Mouse (Mus musculus) ovary, postnatal 14 days (tissue): ENCODE results near the gene Scfd2.

ENCODE experiments used
- DNase-seq: peaks from one replicate; pipeline ENCODE4 v3.0.0; 2022; ENCODE audit warnings: low spot score

Gene Scfd2

DNA sequence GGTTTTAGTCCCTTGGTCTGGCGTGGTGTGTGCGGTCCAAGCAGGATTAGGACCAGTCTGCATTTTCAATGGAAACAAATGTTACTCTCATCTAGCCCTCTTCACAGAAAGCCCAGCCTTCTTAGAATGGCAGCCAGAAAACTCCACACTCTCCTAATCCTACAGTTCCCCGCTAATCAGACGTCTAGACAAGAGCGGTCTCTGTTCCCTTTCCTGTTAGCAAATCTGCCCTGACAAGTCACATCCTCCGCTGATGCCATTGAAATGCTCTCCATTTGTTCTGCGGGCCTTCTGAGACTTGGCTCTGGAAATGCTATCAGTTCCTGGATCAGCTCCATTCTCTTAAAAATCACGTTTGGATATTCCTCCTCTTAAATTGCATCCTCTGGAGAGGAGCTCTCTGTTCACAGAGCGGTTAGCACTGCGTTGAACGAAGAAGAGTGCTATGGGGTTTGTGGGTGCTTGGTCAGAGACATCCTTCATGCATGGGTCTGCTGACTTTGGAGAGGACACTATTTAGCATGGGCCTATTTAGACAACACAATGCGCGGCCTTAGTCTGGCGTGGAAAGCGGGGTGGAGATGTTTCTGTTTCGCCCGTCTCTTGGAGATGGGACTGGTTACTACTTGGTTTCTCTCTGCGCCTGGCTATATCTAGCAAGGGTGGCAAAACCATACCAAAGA, 358.3 kb downstream of the Scfd2 start:
- DNase-seq = no peak

DNA sequence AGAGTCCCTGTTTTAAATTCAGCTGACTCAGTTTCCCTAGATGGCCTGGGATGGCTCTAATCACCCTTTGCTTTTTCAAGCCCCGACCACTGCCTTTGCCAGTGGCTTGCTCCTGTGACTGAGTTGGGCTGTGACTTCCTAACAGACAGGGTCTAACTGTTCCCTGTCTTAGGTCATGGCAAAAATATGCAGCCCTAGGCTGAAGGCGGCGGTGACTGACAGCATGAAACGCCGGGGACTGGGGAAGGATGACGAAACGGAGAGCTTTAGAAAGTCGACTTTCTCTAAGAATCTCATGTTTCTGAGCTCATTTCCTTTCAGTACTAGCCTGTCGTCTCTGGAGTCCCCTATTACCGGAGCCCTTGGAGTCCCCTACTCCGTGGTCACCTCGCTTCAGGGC, 359.4 kb downstream of the Scfd2 start:
- DNase-seq = no peak

DNA sequence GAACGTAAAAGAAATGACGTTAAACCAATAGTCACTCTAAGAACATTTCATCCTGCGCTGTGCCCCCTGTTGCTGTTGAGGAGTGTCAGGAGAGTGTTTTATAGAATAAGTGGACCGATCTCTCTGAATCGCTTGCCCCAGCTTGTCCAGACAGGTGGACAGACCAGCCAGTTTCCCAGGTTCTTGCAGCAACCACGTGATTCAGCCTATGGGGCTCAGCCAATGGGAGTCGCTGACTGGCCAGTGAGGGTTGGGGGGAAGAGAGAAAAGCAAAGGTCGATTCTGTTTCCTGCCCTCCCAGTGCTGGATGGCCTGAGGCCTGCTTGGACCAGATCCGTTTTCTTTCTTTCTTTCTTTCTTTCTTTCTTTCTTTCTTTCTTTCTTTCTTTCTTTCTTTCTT, 359.8 kb downstream of the Scfd2 start:
- DNase-seq = no peak

DNA sequence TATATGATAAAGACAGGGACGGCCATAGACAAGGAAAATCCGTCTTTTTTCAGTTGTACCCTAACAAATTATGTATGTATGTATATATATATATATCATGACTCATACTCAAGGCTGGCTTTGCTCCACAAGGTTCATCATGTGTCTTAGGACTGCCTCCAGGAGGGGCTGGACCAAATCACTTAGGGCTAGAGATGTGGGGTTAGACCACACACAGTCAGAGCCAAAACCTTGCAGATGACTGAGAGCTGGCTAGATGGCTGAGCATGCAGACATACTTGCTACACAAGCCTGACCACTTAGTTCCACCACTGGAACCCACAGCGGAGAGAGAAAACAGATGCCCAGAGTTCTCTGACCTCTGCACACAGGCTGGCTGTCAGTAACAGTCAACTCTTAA, 363.5 kb downstream of the Scfd2 start:
- no peak for DNase-seq

DNA sequence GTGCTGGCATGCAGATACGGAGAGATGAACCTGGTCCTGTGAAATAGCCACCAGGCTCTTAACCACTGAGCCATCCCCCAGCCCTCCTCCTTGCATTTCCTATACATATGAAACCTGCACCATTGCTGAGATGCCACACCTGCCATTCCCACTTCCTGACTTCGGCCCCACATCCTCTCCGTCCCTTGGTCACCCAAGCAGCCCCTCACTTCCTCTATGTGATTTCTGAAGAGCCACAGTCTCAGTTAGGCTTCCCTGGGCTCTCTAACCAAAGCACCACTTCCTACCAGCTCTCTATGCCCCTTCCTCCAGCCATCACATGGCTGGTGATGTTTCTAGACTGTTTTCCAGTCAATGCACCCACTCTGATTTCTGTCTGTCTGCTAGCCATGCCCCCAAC, 364.9 kb downstream of the Scfd2 start:
- no peak for DNase-seq

DNA sequence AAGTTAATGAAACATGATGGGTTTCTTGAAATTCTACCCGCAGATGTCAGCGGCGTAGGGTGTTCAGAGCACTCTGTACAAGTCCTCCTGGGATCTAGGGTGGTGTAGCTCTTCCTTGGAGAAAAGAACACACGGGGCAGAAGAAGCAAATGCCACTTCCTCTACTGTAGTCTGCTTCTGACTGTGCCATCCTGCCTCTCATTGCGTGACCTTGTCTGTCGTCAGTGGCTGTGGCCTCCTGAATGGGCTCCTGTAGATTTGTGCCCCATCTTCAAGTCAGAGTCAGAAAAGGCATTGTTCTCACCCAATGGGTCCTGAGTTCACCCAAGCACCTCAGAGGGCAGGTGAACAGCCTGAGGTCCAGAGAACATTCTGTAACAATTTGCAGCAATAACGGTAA, 367.0 kb downstream of the Scfd2 start:
- DNase-seq = no peak

DNA sequence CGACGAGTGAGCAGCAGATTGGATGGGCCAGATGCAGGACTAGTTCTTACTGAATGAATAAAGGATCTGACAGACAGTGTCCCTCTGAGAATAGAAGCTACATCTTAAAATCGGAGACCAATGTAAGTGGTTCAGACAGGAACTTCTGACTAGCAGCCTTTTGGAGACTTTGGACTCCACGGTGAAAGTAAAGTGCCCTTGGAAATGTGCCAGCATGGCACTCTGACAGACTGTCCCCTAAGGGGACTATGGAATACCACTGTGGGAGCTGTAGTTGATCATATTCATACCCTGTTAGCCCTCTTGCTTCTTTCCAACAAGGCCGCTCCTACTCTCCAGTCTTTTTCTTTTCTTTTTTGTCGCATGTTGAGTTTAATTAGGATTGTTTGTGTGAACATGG, 368.4 kb downstream of the Scfd2 start:
- DNase-seq = no peak

DNA sequence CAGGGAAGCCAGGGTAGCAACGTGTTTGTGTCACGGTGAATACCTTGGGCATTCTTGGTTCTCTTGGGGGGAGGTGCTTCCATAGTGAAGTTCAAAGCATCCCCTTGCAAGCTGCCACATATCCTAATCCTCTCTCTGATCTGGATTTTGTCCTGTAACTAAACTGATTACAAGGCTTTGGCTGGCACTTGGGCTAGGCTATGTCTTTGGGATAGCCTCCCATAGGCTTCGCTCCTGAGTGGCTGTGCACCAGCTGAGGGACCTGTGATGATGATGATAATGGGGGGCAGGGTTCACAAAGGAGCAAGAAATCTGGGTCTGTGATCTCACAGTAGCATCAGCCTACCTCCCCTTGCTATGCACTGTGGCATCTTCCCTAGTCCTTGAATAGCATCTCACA, 369.5 kb downstream of the Scfd2 start:
- DNase-seq = no peak

DNA sequence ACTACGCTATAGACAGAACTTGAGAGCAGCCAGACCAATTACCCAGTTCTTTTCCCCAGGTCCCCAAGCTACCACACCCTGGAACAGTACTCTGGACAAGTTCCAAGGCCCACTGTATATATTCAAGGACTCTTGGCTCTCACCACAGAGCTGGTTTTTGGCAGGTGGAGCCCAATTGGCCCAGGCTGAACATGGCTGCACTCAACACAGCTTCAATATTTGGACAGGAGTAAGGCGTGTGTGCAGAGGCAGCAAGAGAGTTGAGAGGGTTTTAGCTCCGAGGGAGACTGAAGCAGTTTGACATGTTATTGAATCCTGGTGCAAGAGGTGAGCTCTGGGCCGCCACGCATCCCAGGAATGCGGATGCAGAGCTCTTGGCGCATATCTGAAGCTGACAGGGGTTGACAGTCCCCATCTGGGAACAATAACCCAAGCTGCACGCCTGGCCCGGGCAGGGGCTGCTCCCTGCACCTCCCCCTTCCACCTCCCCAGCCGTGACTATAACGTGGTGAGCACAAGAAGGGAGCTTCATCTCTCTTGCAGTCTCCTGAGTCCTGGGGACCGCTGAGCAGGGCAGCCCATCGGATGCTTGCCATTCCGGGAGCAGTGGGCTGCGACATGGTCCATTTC, 370.1 kb downstream of the Scfd2 start:
- no peak for DNase-seq

DNA sequence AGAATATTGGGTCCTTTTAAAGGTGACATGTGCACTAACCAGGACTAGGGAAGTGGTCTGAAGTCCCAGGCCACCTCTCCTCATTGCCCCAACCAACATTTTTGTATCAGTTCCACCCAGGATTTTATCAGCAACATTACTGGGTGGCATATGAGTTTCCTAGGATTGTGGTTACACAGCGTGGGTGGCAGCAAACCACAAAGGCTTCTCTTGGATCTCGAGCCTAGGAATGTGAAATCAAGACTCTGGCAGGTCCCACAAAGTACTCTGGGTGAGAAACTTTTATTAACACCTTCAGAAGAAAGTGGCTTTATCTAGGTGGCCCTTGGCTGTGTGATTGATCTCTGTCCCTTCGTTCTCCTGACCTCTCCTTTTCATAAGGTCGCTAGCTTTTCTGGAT, 371.2 kb downstream of the Scfd2 start:
- no peak for DNase-seq

DNA sequence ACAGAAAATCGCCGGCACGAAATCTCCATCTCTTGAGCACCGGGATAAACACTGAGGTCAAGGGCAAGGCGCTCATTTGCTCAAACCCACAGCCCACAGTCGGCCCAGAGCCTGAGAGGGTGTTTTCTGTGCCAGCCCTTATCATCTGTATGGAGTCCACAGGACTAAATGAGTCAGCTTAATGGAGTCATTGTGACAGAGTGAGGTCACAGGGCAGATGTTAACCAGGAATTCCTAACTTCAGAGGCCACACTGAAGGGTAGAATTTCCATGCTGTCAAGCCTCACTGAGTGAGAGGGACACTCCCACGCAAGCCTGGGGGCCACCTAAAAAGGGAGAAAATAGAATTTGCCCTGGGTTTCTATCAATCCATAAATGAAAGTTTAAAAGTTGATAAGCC, 371.7 kb downstream of the Scfd2 start:
- no peak for DNase-seq

DNA sequence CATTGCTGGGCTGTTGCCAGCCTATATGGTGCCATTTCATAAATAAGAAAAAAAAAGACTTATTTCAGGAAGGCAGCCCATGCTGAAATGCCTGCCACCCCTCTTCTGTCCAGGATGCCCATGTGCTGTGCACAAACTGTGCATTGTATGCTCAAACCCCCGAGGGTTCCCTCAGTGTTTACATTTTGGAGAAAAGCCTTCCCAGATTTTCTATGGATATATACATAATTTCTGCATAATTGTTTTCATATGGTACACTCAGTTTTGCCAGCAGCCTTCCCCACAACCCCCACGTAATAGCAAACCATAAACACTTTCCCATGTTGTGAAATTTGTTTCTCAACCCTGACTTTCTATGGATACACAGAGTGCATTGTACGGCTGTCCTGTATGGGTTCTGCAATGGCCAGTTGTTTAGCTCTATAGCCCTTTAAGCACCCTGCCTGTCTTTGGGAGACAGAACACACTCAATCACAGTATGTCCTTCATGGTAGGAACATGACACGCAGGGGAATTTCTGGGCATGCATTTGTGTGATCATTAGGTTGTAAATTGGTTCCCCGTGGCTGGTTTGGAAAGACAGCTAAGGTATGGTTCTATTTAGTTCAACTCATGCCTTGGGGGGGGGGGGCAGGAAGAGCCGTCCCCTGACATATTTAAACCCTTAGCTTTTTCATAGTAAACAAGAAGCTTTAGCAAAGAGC, 372.5 kb downstream of the Scfd2 start:
- DNase-seq = no peak

DNA sequence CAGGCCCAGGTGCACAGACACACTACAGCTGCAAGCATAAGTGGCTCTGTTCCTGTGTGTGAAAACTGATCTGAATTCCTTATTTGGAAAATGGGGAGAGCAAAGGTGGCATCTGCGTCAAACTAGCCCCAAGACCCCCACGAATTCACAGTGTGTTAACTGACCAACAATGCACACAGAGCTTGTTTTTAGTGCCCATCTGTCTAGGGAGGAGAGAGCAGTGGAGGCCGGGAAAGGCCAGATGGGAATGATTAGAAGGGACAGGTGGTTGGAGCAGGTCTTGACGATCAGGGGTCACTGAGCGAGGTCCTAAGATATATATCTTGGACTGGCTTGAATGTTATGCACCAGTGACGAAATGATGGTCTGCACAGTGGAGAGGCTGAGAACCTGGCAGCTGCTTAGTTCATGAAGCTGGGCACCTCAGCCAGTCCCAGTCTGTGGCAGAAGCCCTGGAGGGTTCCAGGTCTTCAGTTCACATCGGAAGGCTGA, 375.7 kb downstream of the Scfd2 start:
- DNase-seq = no peak
